Mouse (Mus musculus): ENCODE results near the gene Arih2.
A peak's percentile ranks its signal among the peaks of the same experiment; 100 is the strongest.

Gene Arih2

DNA sequence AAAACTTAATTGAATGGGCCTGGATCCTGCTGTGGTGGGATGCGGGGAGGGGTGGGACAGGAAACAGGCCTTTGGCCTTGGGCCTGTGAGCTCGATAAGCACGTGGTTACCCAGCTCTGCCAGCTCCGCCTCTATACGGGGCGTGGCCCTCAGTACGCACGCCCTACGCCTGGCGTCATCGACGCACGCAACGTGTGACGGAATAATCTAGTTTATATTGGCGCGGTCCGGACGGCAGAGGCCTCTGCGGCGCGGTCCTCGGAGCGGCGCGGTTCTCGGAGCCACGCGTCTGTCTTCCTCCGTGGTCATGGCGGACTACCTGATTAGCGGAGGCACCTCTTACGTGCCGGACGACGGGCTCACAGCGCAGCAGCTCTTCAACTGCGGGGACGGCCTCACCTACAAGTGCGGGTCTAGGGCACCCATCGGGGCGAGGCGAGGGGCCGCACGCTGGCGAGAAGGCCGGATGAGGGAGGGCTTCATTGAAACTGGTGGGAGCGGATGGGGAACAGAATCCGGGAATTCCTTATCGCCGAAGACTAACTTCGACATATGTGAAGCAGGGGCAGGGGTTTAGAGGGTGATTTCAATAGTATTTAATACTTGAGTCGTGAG lies 88.9 kb downstream of the Arih2 start, which contains the start of gene Impdh2:
TSS of gene Impdh2 (plus strand) at position 60 of the 615 bp plus-strand sequence.
- DNase-seq (ENCODE audit: low read depth, low spot score): peak; percentile 99

DNA sequence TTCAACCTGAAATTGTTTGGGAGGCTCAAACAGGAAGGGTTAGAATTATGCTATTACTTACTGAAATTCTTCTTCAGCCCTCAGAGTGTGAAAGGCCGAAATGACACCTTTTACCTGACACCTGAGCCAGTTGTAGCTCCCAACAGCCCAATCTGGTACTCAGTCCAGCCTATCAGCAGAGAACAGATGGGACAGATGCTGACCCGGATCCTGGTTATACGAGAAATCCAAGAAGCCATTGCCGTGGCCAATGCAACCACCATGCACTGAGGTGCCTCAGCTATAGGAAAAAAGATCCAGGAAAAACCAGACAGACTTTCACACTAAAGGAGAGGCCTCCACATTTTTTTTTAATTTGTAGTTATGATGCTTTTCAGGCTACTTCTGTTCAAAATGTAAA lies 90.0 kb downstream of the Arih2 start:
- no peak for DNase-seq (ENCODE audit: low read depth, low spot score)
